ENCODE assay signal across 9 mouse cellular contexts in genomic region chr9:119646942-119647547, GRCm38 (mm10).
DNase-seq lines count a peak whose midpoint lies in the region; ATAC-seq and TF ChIP-seq lines count a peak whose summit lies in the region.
"Had no signal": no experiment of that assay in that cellular context is flagged by ENCODE, and none has a peak within 500 bp of the region (broad histone marks: within the 10 kb centered on the region; RNA-seq: fewer than 3 reads in every experiment).

No protein-coding gene starts in this region.

- no peaks in the 10 kb centered on the region for H3K27me3 ChIP-seq in hindbrain, embryonic 14.5 days (ENCODE audit: control insufficient read depth, insufficient read depth, low read length)
- no peaks in the 10 kb centered on the region for H3K27me3 ChIP-seq in hindbrain, embryonic 16.5 days (replicated peaks; ENCODE audit: control insufficient read depth, insufficient read depth, low read length)
- H3K27me3 ChIP-seq in limb, embryonic 10.5 days (ENCODE audit: low read depth, poor library complexity, severe bottlenecking): no peaks in the 10 kb centered on the region

- no peak overlapping the region for H3K4me3 ChIP-seq in hindbrain, embryonic 14.5 days (replicated peaks; ENCODE audit: low read length)
- H3K4me3 ChIP-seq in hindbrain, embryonic 16.5 days (ENCODE audit: low read length): no peak overlapping the region
- no peak overlapping the region for H3K4me3 ChIP-seq in limb, embryonic 10.5 days
- H3K4me3 ChIP-seq: myocyte had no signal

- TF ChIP-seq POLR2A in brain, embryonic 14.5 days (IDR thresholded peaks at IDR 0.05; ENCODE audit: borderline replicate concordance, extremely low read depth, insufficient read depth, insufficient read length, poor library complexity, severe bottlenecking): no peak

- DNase-seq in hindbrain, embryonic 14.5 days (ENCODE audit: low spot score): peak; percentile 52
- DNase-seq in ES-CJ7 (ENCODE audit: low read depth, low spot score): peak; percentile 64
- peak; percentile 56 for DNase-seq in brain, embryonic 14.5 days (ENCODE audit: low read depth)
- DNase-seq in limb, embryonic 10.5 days (ENCODE audit: low spot score): peak; percentile 82
- DNase-seq in retina, embryonic 14.5 days (ENCODE audit: low spot score): peak; percentile 82
- DNase-seq in thymus, postnatal 36 days: peak; percentile 67 to 75

- no peaks in the 10 kb centered on the region for H3K4me1 ChIP-seq in hindbrain, embryonic 14.5 days (replicated peaks; ENCODE audit: control insufficient read depth, insufficient read depth, low read length)
- no peaks in the 10 kb centered on the region for H3K4me1 ChIP-seq in hindbrain, embryonic 16.5 days (ENCODE audit: control insufficient read depth, insufficient read depth, low read depth, low read length)
- H3K4me1 ChIP-seq in limb, embryonic 10.5 days: no peaks in the 10 kb centered on the region

- H3K9ac ChIP-seq in hindbrain, embryonic 14.5 days: no peak overlapping the region
- no peak overlapping the region for H3K9ac ChIP-seq in hindbrain, embryonic 16.5 days (ENCODE audit: low read depth, low read length)

- H3K4me2 ChIP-seq in hindbrain, embryonic 14.5 days (replicated peaks): no peak overlapping the region
- no peak overlapping the region for H3K4me2 ChIP-seq in hindbrain, embryonic 16.5 days (ENCODE audit: low read length)

- no peaks in the 10 kb centered on the region for H3K36me3 ChIP-seq in hindbrain, embryonic 14.5 days (replicated peaks; ENCODE audit: control insufficient read depth, insufficient read depth)
- no peaks in the 10 kb centered on the region for H3K36me3 ChIP-seq in hindbrain, embryonic 16.5 days (ENCODE audit: control insufficient read depth, insufficient read depth, low read length)
- no peaks in the 10 kb centered on the region for H3K36me3 ChIP-seq in limb, embryonic 10.5 days

- H3K27ac ChIP-seq in hindbrain, embryonic 14.5 days: no peak overlapping the region
- no peak overlapping the region for H3K27ac ChIP-seq in hindbrain, embryonic 16.5 days (ENCODE audit: low read depth, low read length)
- no peak overlapping the region for H3K27ac ChIP-seq in limb, embryonic 10.5 days

- no peaks in the 10 kb centered on the region for H3K9me3 ChIP-seq in hindbrain, embryonic 14.5 days (ENCODE audit: control insufficient read depth, low read length)
- no peaks in the 10 kb centered on the region for H3K9me3 ChIP-seq in hindbrain, embryonic 16.5 days (ENCODE audit: control insufficient read depth, low read length)
- no peaks in the 10 kb centered on the region for H3K9me3 ChIP-seq in limb, embryonic 10.5 days (replicated peaks)

- peak; percentile 72 for TF ChIP-seq CTCF in brain, embryonic 14.5 days (IDR thresholded peaks at IDR 0.05; ENCODE audit: borderline replicate concordance, extremely low read depth, insufficient read depth, insufficient read length)

- WGBS in hindbrain, embryonic 14.5 days: 63% methylated on average over 8 of the region's 8 CpGs
- WGBS in hindbrain, embryonic 16.5 days: 65% methylated on average over 8 of the region's 8 CpGs
- 63% methylated on average over 8 of the region's 8 CpGs for WGBS in limb, embryonic 10.5 days

- no peak for ATAC-seq in hindbrain, embryonic 14.5 days (ENCODE audit: low FRiP score)
- no peak for ATAC-seq in hindbrain, embryonic 16.5 days
- peak; percentile 58 for ATAC-seq in granulocyte monocyte progenitor cell, adult 5-6 weeks (replicated peaks; ENCODE audit: poor library complexity, severe bottlenecking)
